Mouse (Mus musculus) testis, postnatal 10 days (tissue): ENCODE measurements around the gene Ap3m1.

ENCODE experiments used
- DNase-seq: peaks from one replicate; pipeline ENCODE4 v3.0.0; 2021; ENCODE audit warnings: low spot score

Gene Ap3m1

GRCm38 (mm10) chr14:21069594-21069993 lies 17.3 kb upstream of the Ap3m1 start:
- DNase-seq, result no peak

- no peak for DNase-seq
These were observed 13.3 kb upstream of the Ap3m1 start for GRCm38 (mm10) chr14:21065490-21066162.

GRCm38 (mm10) chr14:21064321-21064720 lies 12.0 kb upstream of the Ap3m1 start:
- no peak for DNase-seq

GRCm38 (mm10) chr14:21062766-21063513 lies 10.6 kb upstream of the Ap3m1 start:
- no peak for DNase-seq

- DNase-seq, result no peak
These were observed 6.7 kb upstream of the Ap3m1 start for GRCm38 (mm10) chr14:21058972-21059371.

- DNase-seq, result no peak
These were observed 1.3 kb upstream of the Ap3m1 start for GRCm38 (mm10) chr14:21053586-21053985.

GRCm38 (mm10) chr14:21053151-21053550 lies 843 bp upstream of the Ap3m1 start:
- no peak for DNase-seq

GRCm38 (mm10) chr14:21052781-21053130 lies 448 bp upstream of the Ap3m1 start:
- peak; percentile 79 for DNase-seq

GRCm38 (mm10) chr14:21051380-21052111 lies 762 bp downstream of the Ap3m1 start:
- no peak for DNase-seq

- DNase-seq, result peak; percentile 73
These were observed 1.6 kb downstream of the Ap3m1 start for GRCm38 (mm10) chr14:21050734-21051133.

- peak; percentile 65 for DNase-seq
These were observed 3.4 kb downstream of the Ap3m1 start for GRCm38 (mm10) chr14:21048879-21049278.

- no peak for DNase-seq
These were observed 4.5 kb downstream of the Ap3m1 start for GRCm38 (mm10) chr14:21047840-21048239.

- no peak for DNase-seq
These were observed 12.7 kb downstream of the Ap3m1 start for GRCm38 (mm10) chr14:21039623-21040022.

- DNase-seq, result no peak
These were observed 13.2 kb downstream of the Ap3m1 start for GRCm38 (mm10) chr14:21039077-21039476.

GRCm38 (mm10) chr14:21034791-21035190 lies 17.5 kb downstream of the Ap3m1 start:
- no peak for DNase-seq

- no peak for DNase-seq
These were observed 18.0 kb downstream of the Ap3m1 start for GRCm38 (mm10) chr14:21034271-21034670.

GRCm38 (mm10) chr14:21031783-21032511 lies 20.4 kb downstream of the Ap3m1 start:
- no peak for DNase-seq

GRCm38 (mm10) chr14:21029025-21029659 lies 23.2 kb downstream of the Ap3m1 start:
- DNase-seq, result no peak

GRCm38 (mm10) chr14:21027542-21027941 lies 24.8 kb downstream of the Ap3m1 start:
- no peak for DNase-seq

- DNase-seq, result no peak
These were observed 31.9 kb downstream of the Ap3m1 start for GRCm38 (mm10) chr14:21020435-21020834.

- DNase-seq, result no peak
These were observed 33.3 kb downstream of the Ap3m1 start for GRCm38 (mm10) chr14:21018977-21019376.

- DNase-seq, result no peak
These were observed 34.4 kb downstream of the Ap3m1 start for GRCm38 (mm10) chr14:21017871-21018270.
